Mouse (Mus musculus) T-cell, adult 2 months (primary cell): Measurements from ENCODE around the gene Wfdc9.
"Not testable (repeated sequence)": the region's sequence is repeated elsewhere in the genome, so short reads cannot be mapped to it uniquely, and the experiment has no call there.

Experiments used
- DNase-seq: peaks from one replicate; pipeline ENCODE4 v3.0.0; 2022; ENCODE audit warnings: low spot score

Gene Wfdc9

DNA sequence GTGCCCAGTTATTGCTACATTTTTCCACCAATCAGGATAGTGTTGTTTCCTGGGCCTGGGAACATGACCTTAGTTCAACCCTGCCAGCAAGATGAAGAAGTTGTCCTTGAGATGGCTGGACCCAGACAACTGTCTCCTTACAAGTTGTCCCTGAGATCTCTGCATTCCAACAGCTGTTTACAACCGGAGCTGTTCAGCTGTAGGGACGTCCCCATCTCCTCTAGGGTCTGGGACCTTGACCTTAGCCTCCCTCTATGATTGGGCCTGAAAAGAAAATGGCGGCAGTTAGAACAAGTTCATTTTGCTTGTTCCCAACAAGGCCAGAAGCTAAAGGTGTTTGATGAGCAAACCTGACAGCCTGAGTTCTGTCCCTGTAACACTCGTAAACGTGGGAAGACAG is 37.3 kb downstream of the Wfdc9 start:
- DNase-seq, result no peak

- DNase-seq, result no peak
These were observed 41.0 kb downstream of the Wfdc9 start for GRCm38 (mm10) chr2:164615386-164615785.

GRCm38 (mm10) chr2:164613471-164613870 is 42.9 kb downstream of the Wfdc9 start, which contains the start of the genes Wfdc6b and Wfdc8:
Gene Wfdc6b, plus strand, starts transcription at chr2:164613522.
Gene Wfdc8, minus strand, starts transcription at chr2:164613626.
- DNase-seq, result not testable (repeated sequence)

- DNase-seq, result no peak
These were observed 47.6 kb downstream of the Wfdc9 start for GRCm38 (mm10) chr2:164608781-164609180.

DNA sequence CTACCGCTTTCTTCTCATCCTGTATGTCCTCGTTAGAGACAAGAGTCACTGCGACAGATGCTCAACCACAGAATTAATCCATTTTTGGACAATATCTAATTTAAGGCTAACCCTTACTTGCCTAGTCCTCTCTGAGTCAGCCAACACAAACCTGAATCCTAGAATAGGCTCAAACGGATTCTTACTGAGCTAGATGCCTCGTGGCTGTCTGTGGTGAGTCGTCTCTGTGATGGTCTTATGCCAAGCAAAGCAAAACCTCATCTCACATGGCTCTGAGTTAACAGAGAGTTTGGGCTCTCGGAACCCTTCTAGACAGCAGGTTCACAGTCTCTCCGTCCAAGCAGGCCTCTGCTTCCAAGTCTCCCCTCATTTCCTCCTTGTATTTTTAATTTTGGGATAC is 52.0 kb downstream of the Wfdc9 start:
- DNase-seq, result no peak

DNA sequence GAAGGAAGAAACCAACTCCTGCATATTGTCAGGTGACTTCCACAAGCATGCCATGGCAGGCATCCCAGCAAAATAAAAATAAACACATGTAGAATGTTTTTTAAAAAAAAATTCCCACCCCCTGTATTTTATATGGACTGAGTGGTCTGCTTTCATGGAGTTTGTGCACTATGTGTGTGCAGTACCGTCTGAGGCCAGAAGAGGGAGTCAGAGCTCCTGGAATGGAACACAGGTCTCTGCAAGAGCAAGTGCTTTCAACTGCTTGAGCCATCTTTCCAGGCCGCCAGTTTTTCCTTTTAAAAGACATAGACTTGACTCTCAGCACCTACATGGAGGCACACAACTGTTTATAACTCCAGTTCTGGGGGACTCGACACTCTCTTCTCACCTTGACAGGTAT is 52.9 kb downstream of the Wfdc9 start:
- DNase-seq, result no peak

DNA sequence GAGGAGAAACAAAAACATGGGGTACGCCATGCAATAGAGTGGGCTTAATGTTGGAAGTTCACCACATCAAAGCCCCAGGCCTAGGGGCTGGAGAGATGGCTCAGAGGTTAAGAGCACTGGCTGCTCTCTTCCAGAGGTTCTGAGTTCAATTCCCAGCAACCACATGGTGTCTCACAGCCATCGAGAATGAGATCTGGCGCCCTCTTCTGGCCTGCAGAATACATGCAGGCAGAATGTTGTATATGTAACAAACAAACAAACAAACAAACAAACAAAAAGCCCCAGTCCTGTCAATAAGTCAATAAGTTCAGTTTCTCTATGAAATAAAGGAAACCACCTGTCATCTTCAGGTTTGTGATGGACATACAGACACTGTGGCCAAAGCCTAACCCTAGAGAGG is 56.2 kb downstream of the Wfdc9 start:
- no peak for DNase-seq
